Mouse (Mus musculus): ENCODE data around the gene Hic1. TPM values are rescaled to one million over a fixed set of nuclear protein-coding genes. Genes with fewer than 3 reads are reported as not detected.
A peak's percentile ranks its signal among the peaks of the same experiment; 100 is the strongest.

Gene Hic1
- polyA plus RNA-seq, 1 experiment from 2014 or later: 4.8 TPM

DNA sequence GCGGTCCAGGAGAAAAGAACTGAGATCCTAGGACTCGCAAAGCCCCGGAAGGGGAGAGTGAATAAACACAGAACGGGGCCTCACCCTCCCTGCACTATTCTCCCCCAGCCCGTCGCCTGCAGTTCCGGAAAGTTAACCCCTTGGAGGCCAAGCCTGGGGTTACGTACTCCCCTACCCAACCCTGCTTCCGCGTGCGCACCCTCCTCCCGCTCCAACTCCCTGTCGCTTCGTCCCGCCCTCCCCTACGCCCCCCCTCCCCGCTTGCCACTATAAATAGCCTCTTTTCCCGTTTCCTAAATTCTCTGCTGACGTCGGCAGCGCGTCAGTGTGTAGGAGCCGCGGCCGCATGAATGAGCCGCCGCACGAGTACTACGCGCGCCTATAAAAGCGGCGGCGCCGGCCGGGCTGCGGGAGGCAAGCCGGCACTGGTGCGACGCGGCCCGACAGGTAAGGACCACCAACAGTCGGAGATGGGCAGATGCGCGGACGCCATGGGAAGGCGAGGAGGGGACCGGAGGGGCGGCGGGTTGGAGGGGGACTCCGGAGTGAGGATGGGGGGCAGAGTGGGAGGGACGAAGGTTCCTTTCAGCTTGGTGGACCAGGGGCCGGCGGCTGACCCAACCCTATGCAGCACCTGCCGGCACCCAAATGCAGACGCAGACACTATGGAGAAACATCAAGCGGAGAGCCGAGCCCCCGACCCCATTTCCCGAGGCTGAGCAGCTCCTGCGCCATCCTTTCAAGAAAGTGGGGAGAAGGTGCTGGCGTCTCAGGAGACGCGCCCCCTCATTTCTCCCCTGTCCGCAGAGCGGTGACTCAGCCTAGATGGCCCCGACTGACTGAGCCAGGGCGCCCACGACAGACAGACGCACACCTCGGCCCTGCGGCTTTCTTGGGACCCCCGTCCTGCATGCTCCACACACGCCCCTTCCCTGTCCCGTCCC is 3.1 kb upstream of the Hic1 start:
- Histone ChIP-seq H3K9ac (replicated peaks) (no peak overlapping the region; the same call in 1 of the 2 replicates), H3K4me2 (replicated peaks) (peak overlapping the region; percentile 73), H3K36me3 (peaks cover 12% of the 10 kb centered on the region), H3K9me3 (no peaks in the 10 kb centered on the region), H3K27me3 (peaks cover 77% of the 10 kb centered on the region), H3K4me3 (peak overlapping the region; percentile 68), H3K27ac (replicated peaks) (no peak overlapping the region), H3K4me1 (peaks cover 62% of the 10 kb centered on the region)
- under 1% methylated on average over 74 of the region's 75 CpGs for WGBS
- ATAC-seq (ENCODE audit: low FRiP score, low read depth): no peak

DNA sequence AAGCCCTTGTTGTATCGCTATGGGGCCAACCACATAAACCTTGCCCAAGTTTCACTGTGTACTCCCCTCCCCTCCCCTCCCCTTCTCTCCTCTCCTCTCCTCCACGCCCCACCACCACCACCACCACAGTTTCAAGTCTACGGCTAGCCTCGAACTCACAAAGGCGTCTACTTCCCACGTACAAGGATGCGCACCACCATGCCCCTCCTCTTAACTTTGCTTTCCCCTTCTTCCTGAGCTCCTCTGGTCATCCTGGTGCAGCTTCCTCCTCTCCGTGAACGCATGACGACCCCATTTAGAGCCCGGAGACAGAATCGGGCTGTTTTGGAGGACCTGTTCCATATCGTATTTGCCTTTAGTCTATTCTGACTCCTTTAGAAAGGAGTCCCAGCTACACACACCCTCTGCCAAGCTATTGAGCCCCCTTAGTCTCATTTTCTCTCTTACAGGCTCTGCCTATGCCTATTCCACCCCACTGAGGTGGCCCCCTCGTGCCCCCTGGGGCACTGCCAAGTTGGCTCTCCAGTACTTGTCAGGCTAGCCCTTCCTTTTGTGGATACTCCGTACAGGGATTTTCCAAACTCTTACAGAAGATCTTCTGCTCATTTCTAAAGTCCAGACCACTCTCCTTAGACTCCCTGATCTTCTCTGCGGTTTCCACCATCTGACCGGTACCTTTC is 2.0 kb upstream of the Hic1 start:
- H3K9ac ChIP-seq (replicated peaks): no peak overlapping the region
- 6% methylated on average over 17 of the region's 17 CpGs for WGBS
- peaks cover 86% of the 10 kb centered on the region for H3K27me3 ChIP-seq
- H3K9me3 ChIP-seq: no peaks in the 10 kb centered on the region
- peak overlapping the region; percentile 73 for H3K4me2 ChIP-seq (replicated peaks)
- H3K36me3 ChIP-seq: peaks cover under 1% of the 10 kb centered on the region; the same call in 1 of the 2 replicates
- no peak overlapping the region for H3K27ac ChIP-seq (replicated peaks)
- H3K4me3 ChIP-seq: 0 out of 2 replicates have a peak overlapping the region, but pooled peaks have one; percentile 7
- ATAC-seq (ENCODE audit: low FRiP score, low read depth): no peak
- peaks cover 71% of the 10 kb centered on the region for H3K4me1 ChIP-seq

DNA sequence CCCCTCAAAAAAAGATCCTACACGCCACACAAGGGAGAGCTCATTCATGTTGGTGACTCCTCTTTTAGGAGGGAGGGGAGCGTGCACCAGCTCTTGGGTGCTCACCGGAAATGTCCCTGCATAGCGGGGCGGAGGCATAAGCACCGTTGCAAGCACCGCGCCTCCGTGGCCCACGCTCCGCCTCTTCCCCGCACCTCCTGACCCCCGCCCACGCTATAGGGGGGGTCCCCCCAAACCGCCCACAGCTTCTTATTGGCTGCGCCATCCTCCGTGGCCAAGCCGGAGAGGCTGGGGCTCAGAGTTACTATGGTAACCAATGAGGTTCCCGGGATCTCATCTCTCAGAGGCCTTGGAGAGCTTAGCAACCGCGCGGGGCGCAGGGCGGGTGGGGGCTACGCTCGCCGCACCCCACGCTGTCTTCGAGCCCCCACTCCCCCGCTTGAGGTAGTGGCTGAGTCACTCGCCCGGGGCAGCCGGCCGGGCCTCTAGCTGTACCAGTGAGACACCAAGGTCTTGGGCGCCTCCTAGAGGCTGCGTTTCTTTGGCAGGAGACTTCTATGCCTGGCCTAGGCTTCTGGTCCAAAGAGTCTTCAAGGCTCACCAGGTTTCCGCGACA is 925 bp upstream of the Hic1 start:
- Histone ChIP-seq H3K4me1 (peaks cover 81% of the 10 kb centered on the region), H3K4me3 (peak overlapping the region; percentile 46)
- WGBS: under 1% methylated on average over 37 of the region's 38 CpGs

GRCm38 (mm10) chr11:75168590-75169361 is 543 bp downstream of the Hic1 start:
- WGBS: 1% methylated on average over 78 of the region's 83 CpGs
- ATAC-seq (ENCODE audit: low FRiP score, low read depth): no peak
- Histone ChIP-seq H3K36me3 (no peaks in the 10 kb centered on the region), H3K9me3 (no peaks in the 10 kb centered on the region), H3K4me3 (peak overlapping the region; percentile 46), H3K4me1 (peaks cover 76% of the 10 kb centered on the region), H3K9ac (replicated peaks) (peak overlapping the region; percentile 50; the same call in 1 of the 2 replicates), H3K27ac (replicated peaks) (no peak overlapping the region), H3K27me3 (peaks cover 100% of the 10 kb centered on the region), H3K4me2 (replicated peaks) (peak overlapping the region; percentile 65)

More for the DNA sequence above, 925 bp upstream of the Hic1 start:
- H3K4me2 ChIP-seq (replicated peaks): peak overlapping the region; percentile 65
- no peak overlapping the region for H3K9ac ChIP-seq (replicated peaks)
- H3K27me3 ChIP-seq: peaks cover 87% of the 10 kb centered on the region
- H3K27ac ChIP-seq (replicated peaks): no peak overlapping the region
- peak; percentile 42 for ATAC-seq (ENCODE audit: low FRiP score, low read depth)
- no peaks in the 10 kb centered on the region for H3K36me3 ChIP-seq
- no peaks in the 10 kb centered on the region for H3K9me3 ChIP-seq

- WGBS: 2% methylated on average over 30 of the region's 63 CpGs
- no peak overlapping the region for H3K27ac ChIP-seq (replicated peaks)
- no peaks in the 10 kb centered on the region for H3K9me3 ChIP-seq
- H3K4me2 ChIP-seq (replicated peaks): peak overlapping the region; percentile 65
- H3K4me1 ChIP-seq: peaks cover 69% of the 10 kb centered on the region
- H3K27me3 ChIP-seq: peaks cover 100% of the 10 kb centered on the region
- H3K9ac ChIP-seq (replicated peaks): peak overlapping the region; percentile 50; the same call in 1 of the 2 replicates
- H3K36me3 ChIP-seq: peaks cover 8% of the 10 kb centered on the region
- H3K4me3 ChIP-seq: peak overlapping the region; percentile 46
- ATAC-seq (ENCODE audit: low FRiP score, low read depth): no peak
Observed at GRCm38 (mm10) chr11:75167643-75168589, 1.4 kb downstream of the Hic1 start.

GRCm38 (mm10) chr11:75166861-75167642 is 2.3 kb downstream of the Hic1 start:
- peaks cover 96% of the 10 kb centered on the region for H3K27me3 ChIP-seq
- no peaks in the 10 kb centered on the region for H3K9me3 ChIP-seq
- 0 out of 2 replicates have a peak overlapping the region, but pooled peaks have one; percentile 11 for H3K9ac ChIP-seq (replicated peaks)
- peak overlapping the region; percentile 46 for H3K4me3 ChIP-seq
- peak overlapping the region; percentile 65 for H3K4me2 ChIP-seq (replicated peaks)
- peaks cover 60% of the 10 kb centered on the region for H3K4me1 ChIP-seq
- 2% methylated on average over 68 of the region's 68 CpGs for WGBS
- H3K36me3 ChIP-seq: peaks cover 17% of the 10 kb centered on the region
- ATAC-seq (ENCODE audit: low FRiP score, low read depth): no peak
- H3K27ac ChIP-seq (replicated peaks): no peak overlapping the region

GRCm38 (mm10) chr11:75166193-75166842 is 3.0 kb downstream of the Hic1 start:
- Histone ChIP-seq H3K9ac (replicated peaks) (peak overlapping the region; percentile 11; the same call in 1 of the 2 replicates), H3K4me3 (peak overlapping the region; percentile 46), H3K4me2 (replicated peaks) (peak overlapping the region; percentile 65), H3K27ac (replicated peaks) (no peak overlapping the region), H3K36me3 (peaks cover 24% of the 10 kb centered on the region), H3K4me1 (peaks cover 57% of the 10 kb centered on the region), H3K9me3 (no peaks in the 10 kb centered on the region), H3K27me3 (peaks cover 89% of the 10 kb centered on the region)
- 3% methylated on average over 55 of the region's 55 CpGs for WGBS
- ATAC-seq (ENCODE audit: low FRiP score, low read depth): no peak

DNA sequence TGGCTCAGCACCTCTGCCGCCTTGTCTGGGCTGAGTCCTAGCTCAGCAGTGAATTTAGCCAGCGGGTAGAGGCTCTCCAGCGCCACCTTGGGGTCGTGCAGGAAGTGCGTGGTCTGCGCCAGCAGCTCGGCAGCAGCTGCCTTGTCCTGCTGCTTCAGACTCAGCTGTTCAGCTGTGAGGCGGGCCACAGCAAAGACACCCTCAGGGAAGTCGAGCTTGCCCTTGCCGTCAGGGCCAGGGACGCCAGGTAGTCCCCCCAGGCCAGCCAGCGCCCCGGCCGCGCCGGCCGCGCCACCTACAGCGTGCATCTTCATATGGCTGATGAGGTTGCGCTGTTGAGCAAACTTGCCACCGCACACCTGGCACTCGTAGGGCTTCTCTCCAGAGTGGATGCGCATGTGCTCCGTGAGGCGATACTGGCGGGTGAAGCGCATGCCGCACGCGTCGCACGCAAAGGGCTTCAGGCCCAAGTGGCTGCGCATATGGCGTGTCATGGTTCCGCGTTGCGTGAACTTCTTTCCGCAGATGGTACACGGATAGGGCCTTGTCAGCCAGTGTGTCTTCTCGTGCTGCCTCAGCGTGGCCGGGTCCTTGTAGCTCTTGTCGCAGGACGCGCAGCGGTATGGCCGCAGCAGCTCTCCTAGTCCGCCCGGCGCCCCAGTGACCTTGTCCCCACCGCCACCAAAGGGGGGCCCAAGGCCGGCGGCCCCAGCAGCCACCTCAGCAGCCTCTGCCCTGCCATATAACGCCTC is 3.7 kb downstream of the Hic1 start:
- 3% methylated on average over 54 of the region's 54 CpGs for WGBS
- H3K36me3 ChIP-seq: peaks cover 29% of the 10 kb centered on the region
- H3K9me3 ChIP-seq: no peaks in the 10 kb centered on the region
- no peak for ATAC-seq (ENCODE audit: low FRiP score, low read depth)
- peaks cover 53% of the 10 kb centered on the region for H3K4me1 ChIP-seq
- peak overlapping the region; percentile 46 for H3K4me3 ChIP-seq
- peaks cover 82% of the 10 kb centered on the region for H3K27me3 ChIP-seq
- peak overlapping the region; percentile 65; the same call in 1 of the 2 replicates for H3K4me2 ChIP-seq (replicated peaks)
- H3K27ac ChIP-seq (replicated peaks): no peak overlapping the region
- no peak overlapping the region; the same call in 1 of the 2 replicates for H3K9ac ChIP-seq (replicated peaks)

- 0 out of 2 replicates have a peak overlapping the region, but pooled peaks have one; percentile 3 for H3K4me2 ChIP-seq (replicated peaks)
- no peak overlapping the region for H3K27ac ChIP-seq (replicated peaks)
- no peak overlapping the region for H3K4me3 ChIP-seq
- H3K27me3 ChIP-seq: peaks cover 73% of the 10 kb centered on the region
- WGBS: 15% methylated on average over 15 of the region's 15 CpGs
- no peak for ATAC-seq (ENCODE audit: low FRiP score, low read depth)
- peaks cover 37% of the 10 kb centered on the region for H3K36me3 ChIP-seq
- no peak overlapping the region for H3K9ac ChIP-seq (replicated peaks)
- H3K4me1 ChIP-seq: peaks cover 44% of the 10 kb centered on the region
- no peaks in the 10 kb centered on the region for H3K9me3 ChIP-seq
Observed at GRCm38 (mm10) chr11:75164750-75165149, 4.6 kb downstream of the Hic1 start.
